Mouse (Mus musculus) spleen, adult 2 months (tissue): ENCODE results near the gene Clpb. TPM values are rescaled to one million over a fixed set of nuclear protein-coding genes. Genes with fewer than 3 reads are reported as not detected.

Source experiments
- DNase-seq, 2 experiments: peaks; one replicate each; pipeline versions ENCODE4 v3.0.0 to v3.0.0-alpha.2; 2012 to 2021; ENCODE audit warnings: low spot score in 2 of 2, low read depth in 1 of 2
- H3K27ac ChIP-seq: fragments of 200-500 bp; 2 replicates; pipeline ENCODE4 v1.5.1; 2012; ENCODE audit warnings: low read length, inconsistent platforms; ENCODE audit not compliant: insufficient read depth
- H3K27me3 ChIP-seq: fragments of 200-500 bp; 2 replicates; pipeline ENCODE4 v1.6.1; 2012; ENCODE audit warnings: mild to moderate bottlenecking, moderate library complexity, low read length, inconsistent platforms; ENCODE audit not compliant: control insufficient read depth, insufficient read depth
- H3K36me3 ChIP-seq: fragments of 200-500 bp; 2 replicates; pipeline ENCODE4 v1.6.1; 2012; ENCODE audit warnings: mild to moderate bottlenecking, low read length, inconsistent platforms; ENCODE audit not compliant: control insufficient read depth, insufficient read depth
- H3K4me1 ChIP-seq: fragments of 200-500 bp; 2 replicates; pipeline ENCODE4 v1.6.1; 2011; ENCODE audit warnings: inconsistent platforms; ENCODE audit not compliant: control insufficient read depth, insufficient read depth, insufficient read length
- H3K4me3 ChIP-seq: fragments of 200-500 bp; 2 replicates; pipeline ENCODE4 v1.5.1; 2011; ENCODE audit warnings: mild to moderate bottlenecking, inconsistent platforms; ENCODE audit not compliant: insufficient read depth, insufficient read length; ENCODE audit errors: extremely low read depth
- CTCF ChIP-seq: fragments of 200-500 bp; IDR thresholded peaks from 2 replicates; pipeline ENCODE4 v1.5.1; 2011; ENCODE audit warnings: mild to moderate bottlenecking, inconsistent platforms; ENCODE audit not compliant: insufficient read depth, insufficient read length, insufficient replicate concordance; ENCODE audit errors: extremely low read depth
- POLR2A ChIP-seq: fragments of 200-500 bp; IDR thresholded peaks from 2 replicates; pipeline ENCODE4 v1.6.1; 2011; ENCODE audit warnings: low read depth, low read length, inconsistent platforms
- WGBS: fragments of 180-500 bp; shearing (Covaris S2); methylation state at CpG from one replicate; pipeline ENCODE4 v1.1.7; 2018; 5-methylcytosine and 5-hydroxymethylcytosine counted together
- polyA plus RNA-seq: library from polyadenylated mRNA; depleted of rRNA; stranded (reverse); fragments of >200 nt; gene quantifications from 2 replicates; pipeline ENCODE4 v1.2.3, GENCODE M21; 2012

Gene Clpb
- polyA plus RNA-seq, 1 experiment = 6.5 TPM

GRCm38 (mm10) chr7:101830373-101830772, 166.9 kb downstream of the Clpb start:
- Histone ChIP-seq H3K27ac (no peak overlapping the region), H3K27me3 (no peaks in the 10 kb centered on the region), H3K4me3 (no peak overlapping the region), H3K36me3 (peaks cover 9% of the 10 kb centered on the region), H3K4me1 (no peaks in the 10 kb centered on the region)
- WGBS = 76% methylated on average over 3 of the region's 3 CpGs
- no peak for TF ChIP-seq CTCF
- no peak for TF ChIP-seq POLR2A
- DNase-seq = no peak

GRCm38 (mm10) chr7:101831437-101831836, 168.0 kb downstream of the Clpb start:
- no peaks in the 10 kb centered on the region for H3K27me3 ChIP-seq
- peaks cover 5% of the 10 kb centered on the region for H3K36me3 ChIP-seq
- no peak for DNase-seq
- WGBS = 94% methylated on average over 8 of the region's 8 CpGs
- TF ChIP-seq CTCF (no peak), POLR2A (no peak)
- no peak overlapping the region for H3K27ac ChIP-seq
- H3K4me3 ChIP-seq = no peak overlapping the region
- no peaks in the 10 kb centered on the region for H3K4me1 ChIP-seq

- 88% methylated on average over 4 of the region's 4 CpGs for WGBS
- Histone ChIP-seq H3K4me3 (no peak overlapping the region), H3K4me1 (no peaks in the 10 kb centered on the region), H3K27me3 (0 out of 2 replicates have a peak, but pooled peaks cover 1% of the 10 kb centered on the region), H3K36me3 (peaks cover 3% of the 10 kb centered on the region; the same call in 1 of the 2 replicates), H3K27ac (no peak overlapping the region)
- DNase-seq = no peak
- TF ChIP-seq POLR2A = no peak
- no peak for TF ChIP-seq CTCF
These were observed 168.9 kb downstream of the Clpb start for GRCm38 (mm10) chr7:101832372-101832771.

GRCm38 (mm10) chr7:101833352-101833751, 169.9 kb downstream of the Clpb start:
- H3K27ac ChIP-seq = no peak overlapping the region
- no peak for DNase-seq
- H3K4me1 ChIP-seq = no peaks in the 10 kb centered on the region
- no peaks in the 10 kb centered on the region; the same call in 1 of the 2 replicates for H3K36me3 ChIP-seq
- H3K4me3 ChIP-seq = no peak overlapping the region
- H3K27me3 ChIP-seq = peaks cover 7% of the 10 kb centered on the region
- no peak for TF ChIP-seq CTCF
- TF ChIP-seq POLR2A = no peak
- WGBS = 92% methylated on average over 5 of the region's 5 CpGs

GRCm38 (mm10) chr7:101833916-101834584, 170.6 kb downstream of the Clpb start:
- no peak overlapping the region for H3K27ac ChIP-seq
- H3K36me3 ChIP-seq = no peaks in the 10 kb centered on the region; the same call in 1 of the 2 replicates
- peaks cover 7% of the 10 kb centered on the region for H3K27me3 ChIP-seq
- 87% methylated on average over 3 of the region's 3 CpGs for WGBS
- no peak overlapping the region for H3K4me3 ChIP-seq
- no peak for DNase-seq
- H3K4me1 ChIP-seq = no peaks in the 10 kb centered on the region
- TF ChIP-seq CTCF (no peak), POLR2A (no peak)

GRCm38 (mm10) chr7:101834903-101835302, 171.5 kb downstream of the Clpb start:
- Histone ChIP-seq H3K4me3 (no peak overlapping the region), H3K36me3 (no peaks in the 10 kb centered on the region; the same call in 1 of the 2 replicates), H3K27ac (no peak overlapping the region), H3K27me3 (peaks cover 7% of the 10 kb centered on the region), H3K4me1 (no peaks in the 10 kb centered on the region)
- 91% methylated on average over 3 of the region's 3 CpGs for WGBS
- TF ChIP-seq POLR2A (no peak), CTCF (no peak)
- no peak for DNase-seq

GRCm38 (mm10) chr7:101835457-101836109, 172.2 kb downstream of the Clpb start:
- DNase-seq = no peak
- Histone ChIP-seq H3K36me3 (no peaks in the 10 kb centered on the region; the same call in 1 of the 2 replicates), H3K4me1 (no peaks in the 10 kb centered on the region), H3K27me3 (peaks cover 7% of the 10 kb centered on the region), H3K27ac (no peak overlapping the region), H3K4me3 (no peak overlapping the region)
- TF ChIP-seq CTCF (no peak), POLR2A (no peak)
- 69% methylated on average over 5 of the region's 5 CpGs for WGBS
